Mouse (Mus musculus): Measurements from ENCODE around the gene St7. TPM values are rescaled to one million over a fixed set of nuclear protein-coding genes. Genes with fewer than 3 reads are reported as not detected.

St7 gene
- 5.4 TPM for polyA plus RNA-seq (2015; fragmentation: Illumina TruSeq; extraction: RNeasy Lipid Tissue Mini Kit (QIAGEN cat#74804); ENCODE audit: insufficient read depth, low read depth, low replicate concordance)

GRCm38 (mm10) chr6:17692647-17693046 is at the start of gene St7:
St7 (plus strand) TSS chr6:17692933.

Other genes starting within 250 kb of the St7 start
- gene Met, start 229.1 kb upstream of the St7 start, polyA plus RNA-seq (2015; fragmentation: Illumina TruSeq; extraction: RNeasy Lipid Tissue Mini Kit (QIAGEN cat#74804); ENCODE audit: insufficient read depth, low read depth, low replicate concordance): 3.7 TPM
- gene Capza2, start 56.7 kb upstream of the St7 start, polyA plus RNA-seq (2015; fragmentation: Illumina TruSeq; extraction: RNeasy Lipid Tissue Mini Kit (QIAGEN cat#74804); ENCODE audit: insufficient read depth, low read depth, low replicate concordance): 17.1 TPM

Data from pancreas, adult 10 weeks (tissue).